Mouse (Mus musculus) embryo, embryonic 9.5 days (tissue): ENCODE results near the gene Crk.
A peak's percentile ranks its signal among the peaks of the same experiment; 100 is the strongest.

Experiments
- DNase-seq: peaks from one replicate; pipeline ENCODE4 v3.0.0-alpha.2; 2017; ENCODE audit errors: extremely low spot score

Crk gene

GRCm38 (mm10) chr11:75678747-75679438, at the start of gene Crk:
Gene Crk (plus strand): TSS chr11:75679259.
- peak; percentile 97 for DNase-seq

GRCm38 (mm10) chr11:75630098-75630497, 49.0 kb upstream of the Crk start:
- no peak for DNase-seq

- DNase-seq: peak; percentile 93
Observed at GRCm38 (mm10) chr11:75630645-75631229, 48.3 kb upstream of the Crk start, which contains the start of gene Inpp5k. Gene Inpp5k (plus strand): TSS chr11:75630988.

GRCm38 (mm10) chr11:75631561-75632225, 47.4 kb upstream of the Crk start:
- DNase-seq: peak; percentile 17

- DNase-seq: no peak
Observed at GRCm38 (mm10) chr11:75632921-75633320, 46.1 kb upstream of the Crk start.

GRCm38 (mm10) chr11:75634801-75635200, 44.3 kb upstream of the Crk start:
- no peak for DNase-seq

- no peak for DNase-seq
Observed at GRCm38 (mm10) chr11:75635315-75635714, 43.7 kb upstream of the Crk start.

- DNase-seq: no peak
Observed at GRCm38 (mm10) chr11:75643323-75643722, 35.7 kb upstream of the Crk start.

- no peak for DNase-seq
Observed at GRCm38 (mm10) chr11:75644684-75645083, 34.4 kb upstream of the Crk start.

- DNase-seq: no peak
Observed at GRCm38 (mm10) chr11:75647681-75648211, 31.3 kb upstream of the Crk start.

GRCm38 (mm10) chr11:75649155-75649561, 29.9 kb upstream of the Crk start:
- DNase-seq: peak; percentile 10

GRCm38 (mm10) chr11:75650311-75650710, 28.7 kb upstream of the Crk start, which contains the start of gene Myo1c:
Gene Myo1c (plus strand): TSS chr11:75650504.
- peak; percentile 47 for DNase-seq

GRCm38 (mm10) chr11:75650958-75651425, 28.1 kb upstream of the Crk start:
- no peak for DNase-seq

GRCm38 (mm10) chr11:75651426-75652221, 27.4 kb upstream of the Crk start:
- DNase-seq: peak; percentile 72

GRCm38 (mm10) chr11:75652222-75652941, 26.7 kb upstream of the Crk start:
- DNase-seq: no peak

- peak; percentile 27 for DNase-seq
Observed at GRCm38 (mm10) chr11:75652942-75653684, 25.9 kb upstream of the Crk start.

- peak; percentile 92 for DNase-seq
Observed at GRCm38 (mm10) chr11:75653781-75654470, 25.1 kb upstream of the Crk start.

GRCm38 (mm10) chr11:75654471-75655390, 24.3 kb upstream of the Crk start:
- DNase-seq: peak; percentile 14
